Mouse (Mus musculus) small intestine, adult 2 months (tissue): Measurements from ENCODE around the gene Hoxc10. TPM values are rescaled to one million over a fixed set of nuclear protein-coding genes. Genes with fewer than 3 reads are reported as not detected.

ENCODE experiments used
- H3K27ac ChIP-seq: fragments of 200-500 bp; 2 replicates; pipeline ENCODE4 v1.5.1; 2012; ENCODE audit warnings: low read depth, low read length, control low read depth, inconsistent platforms; ENCODE audit not compliant: insufficient read depth
- H3K27me3 ChIP-seq: fragments of 200-500 bp; 2 replicates; pipeline ENCODE4 v1.6.1; 2012; ENCODE audit warnings: mild to moderate bottlenecking, moderate library complexity, low read length, inconsistent platforms; ENCODE audit not compliant: control insufficient read depth, insufficient read depth
- H3K36me3 ChIP-seq: fragments of 200-500 bp; 2 replicates; pipeline ENCODE4 v1.6.1; 2012; ENCODE audit warnings: mild to moderate bottlenecking, low read length, control low read depth, inconsistent platforms; ENCODE audit not compliant: control insufficient read depth, insufficient read depth
- H3K4me1 ChIP-seq: fragments of 200-500 bp; 2 replicates; pipeline ENCODE4 v1.6.1; 2012; ENCODE audit warnings: low read length, inconsistent platforms, mixed read lengths; ENCODE audit not compliant: control insufficient read depth, insufficient read depth, insufficient read length
- H3K4me3 ChIP-seq: fragments of 200-500 bp; 2 replicates; pipeline ENCODE4 v1.5.1; 2012; ENCODE audit warnings: low read depth, mild to moderate bottlenecking, control low read depth, inconsistent platforms, low read length, moderate library complexity
- CTCF ChIP-seq: fragments of 200-500 bp; IDR thresholded peaks from 2 replicates; pipeline ENCODE4 v1.5.1; 2012; ENCODE audit warnings: low read depth, mild to moderate bottlenecking, control low read depth, inconsistent platforms, low read length, moderate library complexity, mixed read lengths; ENCODE audit not compliant: insufficient replicate concordance, insufficient read length; ENCODE audit errors: extremely low read depth
- POLR2A ChIP-seq: fragments of 200-500 bp; IDR thresholded peaks from 2 replicates; pipeline ENCODE4 v1.6.1; 2012; ENCODE audit warnings: low read depth, mild to moderate bottlenecking, control low read depth, inconsistent platforms, low read length, moderate library complexity
- WGBS: fragments of 180-500 bp; shearing (Covaris S2); methylation state at CpG from one replicate; pipeline ENCODE4 v1.1.7; 2018; 5-methylcytosine and 5-hydroxymethylcytosine counted together
- polyA plus RNA-seq: library from polyadenylated mRNA; depleted of rRNA; stranded (reverse); fragments of >200 nt; gene quantifications from 2 replicates; pipeline ENCODE4 v1.2.3, GENCODE M21; 2012

Hoxc10 gene
- polyA plus RNA-seq, 1 experiment = not detected

DNA sequence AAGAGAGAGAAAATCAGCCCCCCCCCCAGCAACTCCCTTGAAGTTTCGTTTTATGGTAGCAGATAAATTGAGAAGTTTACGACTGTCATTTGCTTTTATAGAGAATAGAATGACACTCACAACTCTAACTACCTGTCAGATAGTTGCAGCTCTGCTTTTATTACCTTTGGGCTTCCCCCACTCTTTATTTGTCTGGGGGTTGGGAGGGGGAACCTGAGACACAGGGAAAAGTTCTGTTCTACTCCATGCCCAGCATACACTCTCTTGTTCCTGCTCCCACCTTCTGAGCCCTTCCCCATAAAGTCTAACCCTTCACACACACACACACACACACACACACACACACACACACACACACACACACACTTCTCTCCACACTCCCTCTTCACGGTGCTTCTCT lies 26.3 kb downstream of the Hoxc10 start:
- peaks cover 72% of the 10 kb centered on the region for H3K27me3 ChIP-seq
- H3K4me3 ChIP-seq = no peak overlapping the region
- 2% methylated on average over 3 of the region's 3 CpGs for WGBS
- H3K36me3 ChIP-seq = no peaks in the 10 kb centered on the region
- H3K4me1 ChIP-seq = no peaks in the 10 kb centered on the region
- no peak overlapping the region for H3K27ac ChIP-seq
- TF ChIP-seq CTCF (no peak), POLR2A (no peak)

DNA sequence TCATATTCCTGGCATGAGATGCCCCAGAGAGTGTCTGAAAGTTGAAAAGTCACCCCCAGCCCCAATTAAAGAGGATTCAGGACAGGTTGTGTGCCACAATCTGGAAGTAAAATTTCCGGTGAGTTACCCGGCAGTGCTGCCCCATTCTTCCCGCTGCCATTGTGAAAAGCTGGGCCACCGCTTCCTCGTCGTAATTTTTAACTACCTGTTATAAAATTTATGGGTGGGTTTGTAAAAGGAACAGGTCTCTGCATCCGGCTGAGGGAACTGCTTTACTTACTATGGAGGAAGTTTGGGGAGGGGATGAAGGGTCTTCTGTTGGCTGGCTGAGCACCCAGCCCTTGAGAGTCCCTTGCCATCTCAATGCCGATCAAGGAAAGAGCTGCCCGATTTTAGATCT lies 30.0 kb downstream of the Hoxc10 start:
- H3K4me1 ChIP-seq = peaks cover 3% of the 10 kb centered on the region; the same call in 1 of the 2 replicates
- H3K27ac ChIP-seq = no peak overlapping the region
- peaks cover 80% of the 10 kb centered on the region for H3K27me3 ChIP-seq
- no peaks in the 10 kb centered on the region for H3K36me3 ChIP-seq
- no peak for TF ChIP-seq POLR2A
- no peak overlapping the region for H3K4me3 ChIP-seq
- 6% methylated on average over 9 of the region's 9 CpGs for WGBS

DNA sequence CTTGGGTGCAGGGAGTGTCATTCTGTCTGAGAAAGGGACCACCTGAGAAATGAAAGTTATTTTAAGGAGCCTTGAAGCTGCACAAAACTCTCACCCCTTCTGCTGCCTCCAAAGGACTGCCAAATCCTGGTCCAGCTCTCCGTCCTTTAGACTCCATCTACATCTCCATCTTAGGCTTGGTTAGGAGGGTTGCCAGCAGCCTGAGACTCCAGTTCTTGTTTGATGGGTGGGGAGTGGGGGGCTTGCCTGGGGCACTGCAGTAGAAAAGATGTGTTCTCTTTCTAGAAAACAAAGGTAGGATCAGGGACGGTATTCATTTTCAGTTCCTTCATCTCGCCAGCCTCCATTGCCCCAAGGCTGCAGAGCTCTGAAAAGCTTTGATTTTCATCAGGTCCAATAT lies 30.8 kb downstream of the Hoxc10 start:
- H3K4me1 ChIP-seq = peaks cover 3% of the 10 kb centered on the region; the same call in 1 of the 2 replicates
- WGBS = 18% methylated on average over 3 of the region's 3 CpGs
- H3K36me3 ChIP-seq = no peaks in the 10 kb centered on the region
- no peak for TF ChIP-seq POLR2A
- TF ChIP-seq CTCF = no peak
- H3K27me3 ChIP-seq = peaks cover 78% of the 10 kb centered on the region
- no peak overlapping the region for H3K4me3 ChIP-seq
- no peak overlapping the region for H3K27ac ChIP-seq

DNA sequence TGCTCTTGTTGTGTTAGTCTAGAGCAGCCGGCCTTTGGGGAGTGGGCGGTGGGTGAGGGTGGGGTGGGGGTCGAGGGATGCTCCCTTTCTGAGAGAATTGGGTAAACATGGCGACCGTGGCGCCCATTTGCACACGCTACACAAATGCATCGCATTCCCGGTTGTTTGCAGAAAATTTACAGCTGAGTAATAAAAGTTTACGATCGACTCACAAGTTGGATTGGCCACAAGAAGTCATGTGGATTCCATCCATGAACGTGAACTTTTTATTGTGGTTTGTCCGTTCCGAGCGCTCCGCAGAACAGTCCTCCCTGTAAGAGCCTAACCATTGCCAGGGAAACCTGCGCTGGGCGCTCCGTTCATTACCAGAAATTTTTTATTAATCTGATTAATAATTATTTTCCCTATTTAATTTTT lies 31.4 kb downstream of the Hoxc10 start, which contains the start of gene Hoxc6:
Gene Hoxc6 (plus strand): TSS at position 319 of the 417 bp plus-strand sequence.
- Histone ChIP-seq H3K4me1 (peaks cover 3% of the 10 kb centered on the region; the same call in 1 of the 2 replicates), H3K4me3 (peak within 1 kb of the TSS; percentile 57), H3K36me3 (no peaks in the 10 kb centered on the region), H3K27ac (peak within 1 kb of the TSS; percentile 71), H3K27me3 (peaks cover 82% of the 10 kb centered on the region)
- TF ChIP-seq POLR2A (no peak), CTCF (no peak)
- WGBS = under 1% methylated on average over 19 of the region's 19 CpGs

DNA sequence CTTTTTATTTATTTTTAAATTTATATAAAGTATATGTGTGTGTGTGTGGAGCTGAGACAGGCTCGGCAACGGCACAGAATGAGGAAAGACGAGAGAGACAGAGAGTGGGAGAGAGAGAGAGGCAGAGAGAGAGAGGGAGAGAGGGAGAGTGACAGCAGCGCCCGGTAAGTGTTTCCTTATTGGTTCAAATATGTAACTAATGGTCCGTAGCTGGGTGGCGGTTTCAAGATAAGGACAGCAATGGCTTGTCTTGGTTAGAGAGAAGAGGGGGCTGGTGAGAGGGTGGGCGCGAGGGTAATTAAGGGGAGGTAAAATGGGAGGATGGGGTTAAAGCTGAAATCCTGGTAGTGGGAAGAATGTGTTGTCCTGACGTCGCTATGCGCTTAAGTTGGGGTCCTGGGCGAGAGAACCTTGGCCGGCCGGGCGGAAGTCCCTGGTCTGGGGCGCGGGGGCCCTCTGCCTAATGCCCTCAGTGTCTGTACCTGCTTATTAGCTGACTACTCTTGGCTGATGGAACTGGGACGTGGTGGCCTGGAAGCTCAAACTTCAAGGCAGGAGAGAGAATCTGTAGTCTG lies 32.1 kb downstream of the Hoxc10 start:
- Histone ChIP-seq H3K27ac (peak overlapping the region; percentile 71), H3K4me3 (peak overlapping the region; percentile 57), H3K36me3 (no peaks in the 10 kb centered on the region), H3K4me1 (peaks cover 3% of the 10 kb centered on the region; the same call in 1 of the 2 replicates), H3K27me3 (peaks cover 80% of the 10 kb centered on the region)
- TF ChIP-seq CTCF = no peak
- no peak for TF ChIP-seq POLR2A
- WGBS = 2% methylated on average over 19 of the region's 19 CpGs

DNA sequence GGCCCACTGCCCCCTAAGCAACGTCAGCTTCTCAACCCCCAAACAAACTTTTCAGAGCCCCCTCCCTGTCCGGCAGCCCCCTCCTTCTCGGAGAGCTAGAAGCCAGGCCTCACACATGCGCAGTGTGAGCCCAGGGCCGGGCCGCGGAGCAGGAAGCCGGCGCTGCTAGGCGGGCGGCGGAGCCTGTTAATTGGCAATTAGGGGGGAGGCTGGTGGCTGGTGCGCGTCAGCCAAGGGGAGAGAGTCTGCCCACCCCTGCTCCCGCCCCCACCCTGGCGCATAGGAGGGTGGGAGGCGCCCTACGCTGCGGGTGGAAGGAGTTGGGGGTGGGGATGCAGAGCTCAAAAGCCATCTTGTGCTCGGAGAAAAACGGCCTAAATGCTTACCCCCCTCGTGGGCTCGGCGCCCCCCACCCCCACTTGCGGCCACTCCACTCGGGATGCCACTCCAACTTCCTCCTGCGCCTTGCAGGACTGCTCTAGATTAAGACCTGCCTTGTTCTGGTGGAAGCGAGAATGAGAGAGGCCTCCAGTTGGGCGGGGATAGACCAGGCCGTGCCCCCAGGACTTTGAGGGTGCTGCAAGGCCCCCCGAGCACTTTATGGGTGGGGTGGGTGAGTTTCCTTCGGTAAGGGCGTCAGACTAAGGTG lies 32.7 kb downstream of the Hoxc10 start:
- WGBS = 2% methylated on average over 33 of the region's 33 CpGs
- H3K27me3 ChIP-seq = peaks cover 78% of the 10 kb centered on the region
- H3K27ac ChIP-seq = peak overlapping the region; percentile 71

DNA sequence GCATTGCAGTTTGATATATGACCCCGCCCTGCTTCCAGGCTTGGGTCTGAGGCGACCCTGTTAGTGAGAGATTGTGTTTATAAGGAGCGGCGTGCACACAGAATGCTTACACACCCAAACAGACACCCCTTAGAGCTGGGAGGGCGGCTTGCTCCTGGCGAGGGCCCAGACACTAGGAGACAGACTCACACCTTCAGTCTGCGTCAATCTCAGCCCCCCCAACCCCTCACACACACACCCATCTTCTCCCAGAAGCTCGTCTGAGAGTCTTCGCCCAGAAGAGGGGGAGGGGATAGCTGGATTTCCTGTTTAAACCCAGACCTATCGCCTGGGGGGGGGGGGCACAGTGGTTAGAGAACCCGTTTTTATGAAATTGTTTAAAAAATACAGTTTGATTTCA lies 33.4 kb downstream of the Hoxc10 start:
- Histone ChIP-seq H3K27ac (peak overlapping the region; percentile 25), H3K36me3 (no peaks in the 10 kb centered on the region), H3K27me3 (peaks cover 71% of the 10 kb centered on the region), H3K4me1 (peaks cover 3% of the 10 kb centered on the region; the same call in 1 of the 2 replicates), H3K4me3 (peak overlapping the region; percentile 57)
- TF ChIP-seq CTCF (no peak), POLR2A (no peak)
- 18% methylated on average over 11 of the region's 11 CpGs for WGBS

More for the DNA sequence above, 32.7 kb downstream of the Hoxc10 start:
- Histone ChIP-seq H3K36me3 (no peaks in the 10 kb centered on the region), H3K4me3 (peak overlapping the region; percentile 57), H3K4me1 (peaks cover 3% of the 10 kb centered on the region; the same call in 1 of the 2 replicates)
- TF ChIP-seq POLR2A (no peak; the same call in 1 of the 2 replicates), CTCF (no peak)
